Mouse (Mus musculus) adrenal gland, postnatal 14 days (tissue): ENCODE measurements around the gene Nkx2-2. TPM values are rescaled to one million over a fixed set of nuclear protein-coding genes. Genes with fewer than 3 reads are reported as not detected.
"Not testable (repeated sequence)": the region's sequence is repeated elsewhere in the genome, so short reads cannot be mapped to it uniquely, and the experiment has no call there.

ENCODE experiments used
- DNase-seq: peaks from one replicate; pipeline ENCODE4 v3.0.0; 2021; ENCODE audit warnings: mixed read lengths
- total RNA-seq: library from RNA; stranded (reverse); gene quantifications from 2 replicates; pipeline ENCODE4 v1.2.3, GENCODE M21; 2021

Nkx2-2 gene
- total RNA-seq, 1 experiment from 2014 or later, result not detected

GRCm38 (mm10) chr2:147181926-147182708 is 11.9 kb downstream of the Nkx2-2 start:
- no peak for DNase-seq

DNA sequence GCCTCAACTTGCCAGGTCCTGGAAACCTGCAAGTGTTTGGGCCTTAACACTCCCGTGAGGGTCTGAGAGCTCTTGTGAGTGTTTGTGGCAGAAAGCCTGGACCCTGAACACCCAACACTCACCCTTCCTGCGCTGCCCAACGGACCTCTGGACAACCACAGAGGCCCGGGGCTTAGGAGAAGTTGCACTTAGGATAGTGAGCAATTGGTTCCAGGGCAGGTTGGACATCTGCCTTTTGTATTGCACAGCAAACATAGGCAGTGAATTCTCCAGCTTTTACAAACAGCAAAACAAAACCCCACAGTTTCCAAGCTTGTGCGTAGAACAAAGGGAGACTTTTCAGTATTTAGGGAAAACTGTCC is 12.8 kb downstream of the Nkx2-2 start:
- no peak for DNase-seq

GRCm38 (mm10) chr2:147180649-147181303 is 13.3 kb downstream of the Nkx2-2 start:
- no peak for DNase-seq

- DNase-seq, result peak; percentile 83
Observed at GRCm38 (mm10) chr2:147178091-147179059, 15.7 kb downstream of the Nkx2-2 start.

DNA sequence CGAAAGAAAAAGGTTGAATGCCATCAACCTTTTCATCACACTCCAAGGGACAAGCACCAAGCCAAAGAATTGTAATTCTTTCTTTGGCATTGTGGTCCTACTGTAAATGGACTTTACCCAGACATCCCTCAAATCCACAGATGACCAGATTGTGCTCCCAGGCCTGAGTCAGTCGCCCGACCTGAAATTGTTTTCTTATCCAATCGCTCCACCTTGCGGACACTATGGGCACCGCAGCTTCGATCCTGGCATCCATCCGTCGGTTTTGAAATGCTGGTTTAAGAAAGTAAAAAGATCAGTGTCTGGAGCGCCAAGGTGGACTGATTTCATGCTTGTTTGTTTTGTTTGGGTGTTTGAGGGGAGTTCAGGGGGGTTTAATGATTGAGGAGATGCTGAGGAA is 16.4 kb downstream of the Nkx2-2 start:
- DNase-seq, result peak; percentile 82

GRCm38 (mm10) chr2:147175296-147175695 is 18.7 kb downstream of the Nkx2-2 start:
- no peak for DNase-seq

DNA sequence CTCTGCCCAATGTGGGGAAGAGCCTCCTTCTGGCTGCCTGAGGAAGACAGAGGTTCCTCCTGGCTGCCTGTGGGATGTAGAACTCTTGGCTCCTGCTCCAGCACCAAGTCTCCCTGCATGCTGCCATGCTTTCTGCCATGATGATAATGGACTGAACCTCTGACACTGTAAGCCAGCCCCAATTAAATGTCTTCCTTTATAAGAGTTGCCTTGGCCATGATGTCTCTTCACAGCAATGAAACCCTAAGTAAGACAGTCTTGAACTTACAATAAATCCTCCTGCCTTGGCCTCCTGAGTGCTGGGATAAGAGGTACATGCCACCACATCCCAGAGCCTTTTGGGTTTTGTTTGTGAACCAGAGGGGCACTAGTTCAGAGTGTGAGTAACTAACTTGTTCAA is 20.3 kb downstream of the Nkx2-2 start:
- DNase-seq, result no peak

GRCm38 (mm10) chr2:147170538-147170937 is 23.5 kb downstream of the Nkx2-2 start:
- not testable (repeated sequence) for DNase-seq

GRCm38 (mm10) chr2:147165863-147166262 is 28.2 kb downstream of the Nkx2-2 start:
- DNase-seq, result no peak

- no peak for DNase-seq
Observed at GRCm38 (mm10) chr2:147165376-147165775, 28.7 kb downstream of the Nkx2-2 start.

DNA sequence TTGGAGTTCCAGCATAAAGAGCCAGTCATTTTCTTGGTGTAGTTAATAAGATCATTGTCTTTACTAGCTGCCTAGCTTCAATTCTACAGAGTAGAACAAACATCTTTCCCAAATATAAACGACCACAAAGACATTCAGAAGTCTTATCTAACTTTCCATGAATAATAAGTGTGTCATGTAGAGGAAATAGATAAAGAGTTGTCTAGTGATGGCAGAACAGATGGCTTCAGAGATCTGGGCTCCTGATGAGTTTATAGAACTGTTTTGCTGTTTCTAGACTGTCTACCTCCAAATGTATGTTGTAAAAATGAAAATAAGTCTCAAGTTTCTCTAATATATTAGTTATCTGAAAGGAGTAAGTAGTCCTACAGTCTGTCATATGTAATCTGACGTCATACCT is 41.5 kb downstream of the Nkx2-2 start:
- DNase-seq, result no peak

Other genes starting within 250 kb of the Nkx2-2 start
- gene Xrn2, start 181.2 kb downstream of the Nkx2-2 start, total RNA-seq, result 52.9 and 63.5 TPM in 2 replicates
- gene Nkx2-4, start 108.8 kb downstream of the Nkx2-2 start, total RNA-seq, result not detected in 2 replicates
- not detected in 2 replicates for gene Pax1, start 167.7 kb upstream of the Nkx2-2 start, total RNA-seq